Mouse (Mus musculus): ENCODE data around the gene Dhrs3. TPM values are rescaled to one million over a fixed set of nuclear protein-coding genes. Genes with fewer than 3 reads are reported as not detected.
A peak's percentile ranks its signal among the peaks of the same experiment; 100 is the strongest.

Dhrs3 gene
- total and polyA plus RNA-seq, 2 experiments from 2014 or later, result 29.8 to 31.0 TPM

GRCm38 (mm10) chr4:144889505-144890301, 2.9 kb upstream of the Dhrs3 start:
- no peak for TF ChIP-seq CTCF (IDR thresholded peaks at IDR 0.05)
- Histone ChIP-seq H3K4me2 (ENCODE audit: low read depth, low read length, poor library complexity, severe bottlenecking) (no peak overlapping the region), H3K27me3 (ENCODE audit: insufficient read depth, low read length) (peaks cover 16% of the 10 kb centered on the region), H3K9ac (replicated peaks; ENCODE audit: low read length, poor library complexity, severe bottlenecking) (no peak overlapping the region), H3K4me3 (ENCODE audit: low read depth, low read length) (no peak overlapping the region), H3K9me3 (ENCODE audit: low read length) (no peaks in the 10 kb centered on the region), H3K36me3 (ENCODE audit: insufficient read depth, low read length) (no peaks in the 10 kb centered on the region), H3K4me1 (ENCODE audit: insufficient read depth, low read length) (no peaks in the 10 kb centered on the region), H3K27ac (ENCODE audit: low read depth, low read length) (no peak overlapping the region)
- no peak for ATAC-seq (ENCODE audit: low FRiP score)
- 81% methylated on average over 9 of the region's 9 CpGs for WGBS
- no peak for DNase-seq (ENCODE audit: low spot score)

- peak; percentile 94 for TF ChIP-seq CTCF (IDR thresholded peaks at IDR 0.05)
- Histone ChIP-seq H3K4me2 (ENCODE audit: low read depth, low read length, poor library complexity, severe bottlenecking) (no peak overlapping the region), H3K27ac (ENCODE audit: low read depth, low read length) (no peak overlapping the region), H3K4me1 (ENCODE audit: insufficient read depth, low read length) (no peaks in the 10 kb centered on the region), H3K4me3 (ENCODE audit: low read depth, low read length) (no peak overlapping the region), H3K9ac (replicated peaks; ENCODE audit: low read length, poor library complexity, severe bottlenecking) (no peak overlapping the region), H3K27me3 (ENCODE audit: insufficient read depth, low read length) (peaks cover 21% of the 10 kb centered on the region), H3K36me3 (ENCODE audit: insufficient read depth, low read length) (no peaks in the 10 kb centered on the region), H3K9me3 (ENCODE audit: low read length) (no peaks in the 10 kb centered on the region)
- peak; percentile 90 for DNase-seq (ENCODE audit: low spot score)
- WGBS, result 17% methylated on average over 7 of the region's 7 CpGs
- ATAC-seq (ENCODE audit: low FRiP score), result peak; percentile 26; the same call in 1 of the 2 replicates
These were observed 1.9 kb upstream of the Dhrs3 start for GRCm38 (mm10) chr4:144890690-144891120.

- Histone ChIP-seq H3K27ac (ENCODE audit: low read depth, low read length) (no peak overlapping the region), H3K9ac (replicated peaks; ENCODE audit: low read length, poor library complexity, severe bottlenecking) (no peak overlapping the region), H3K4me3 (ENCODE audit: low read depth, low read length) (no peak overlapping the region), H3K4me1 (ENCODE audit: insufficient read depth, low read length) (no peaks in the 10 kb centered on the region), H3K36me3 (ENCODE audit: insufficient read depth, low read length) (no peaks in the 10 kb centered on the region), H3K9me3 (ENCODE audit: low read length) (no peaks in the 10 kb centered on the region), H3K27me3 (ENCODE audit: insufficient read depth, low read length) (peaks cover 21% of the 10 kb centered on the region), H3K4me2 (ENCODE audit: low read depth, low read length, poor library complexity, severe bottlenecking) (no peak overlapping the region)
- DNase-seq (ENCODE audit: low spot score), result no peak
- WGBS, result 62% methylated on average over 10 of the region's 10 CpGs
- no peak for TF ChIP-seq CTCF (IDR thresholded peaks at IDR 0.05)
- ATAC-seq (ENCODE audit: low FRiP score), result no peak
These were observed 1.4 kb upstream of the Dhrs3 start for GRCm38 (mm10) chr4:144891121-144891711.

GRCm38 (mm10) chr4:144891743-144892132, 889 bp upstream of the Dhrs3 start:
- 16% methylated on average over 5 of the region's 5 CpGs for WGBS
- Histone ChIP-seq H3K27ac (ENCODE audit: low read depth, low read length) (0 out of 2 replicates have a peak overlapping the region, but pooled peaks have one; percentile 26), H3K9me3 (ENCODE audit: low read length) (no peaks in the 10 kb centered on the region), H3K36me3 (ENCODE audit: insufficient read depth, low read length) (no peaks in the 10 kb centered on the region), H3K27me3 (ENCODE audit: insufficient read depth, low read length) (peaks cover 21% of the 10 kb centered on the region), H3K9ac (replicated peaks; ENCODE audit: low read length, poor library complexity, severe bottlenecking) (no peak overlapping the region), H3K4me1 (ENCODE audit: insufficient read depth, low read length) (no peaks in the 10 kb centered on the region), H3K4me2 (ENCODE audit: low read depth, low read length, poor library complexity, severe bottlenecking) (peak overlapping the region; percentile 93), H3K4me3 (ENCODE audit: low read depth, low read length) (peak overlapping the region; percentile 48)
- no peak for ATAC-seq (ENCODE audit: low FRiP score)
- TF ChIP-seq CTCF (IDR thresholded peaks at IDR 0.05), result no peak
- DNase-seq (ENCODE audit: low spot score), result no peak

GRCm38 (mm10) chr4:144892937-144893272, 278 bp downstream of the Dhrs3 start:
- Histone ChIP-seq H3K4me3 (ENCODE audit: low read depth, low read length) (peak overlapping the region; percentile 48), H3K27ac (ENCODE audit: low read depth, low read length) (peak overlapping the region; percentile 32; the same call in 1 of the 2 replicates), H3K4me2 (ENCODE audit: low read depth, low read length, poor library complexity, severe bottlenecking) (peak overlapping the region; percentile 93), H3K36me3 (ENCODE audit: insufficient read depth, low read length) (no peaks in the 10 kb centered on the region), H3K9ac (replicated peaks; ENCODE audit: low read length, poor library complexity, severe bottlenecking) (no peak overlapping the region; the same call in 1 of the 2 replicates), H3K9me3 (ENCODE audit: low read length) (no peaks in the 10 kb centered on the region), H3K4me1 (ENCODE audit: insufficient read depth, low read length) (no peaks in the 10 kb centered on the region), H3K27me3 (ENCODE audit: insufficient read depth, low read length) (peaks cover 21% of the 10 kb centered on the region)
- DNase-seq (ENCODE audit: low spot score), result no peak
- ATAC-seq (ENCODE audit: low FRiP score), result no peak
- under 1% methylated on average over 12 of the region's 12 CpGs for WGBS
- TF ChIP-seq CTCF (IDR thresholded peaks at IDR 0.05), result no peak
